Mouse (Mus musculus) common myeloid progenitor, adult 5-6 weeks (primary cell): ENCODE data around the gene Phf5a. TPM values are rescaled to one million over a fixed set of nuclear protein-coding genes. Genes with fewer than 3 reads are reported as not detected.

ENCODE experiments used
- ATAC-seq: replicated peaks from 2 replicates; pipeline ENCODE4 v1.8.0; 2016; ENCODE audit warnings: low read depth, mild to moderate bottlenecking, moderate TSS enrichment, inconsistent platforms; ENCODE audit not compliant: poor library complexity, severe bottlenecking
- total RNA-seq: library from RNA; stranded (forward); fragments of 200-1000, 187-1606 nt; gene quantifications from 2 replicates; pipeline ENCODE4 v1.2.3, GENCODE M21; 2017

Phf5a gene
- total RNA-seq, 1 experiment from 2014 or later = 125 TPM

- ATAC-seq = peak; percentile 64
These were observed 20.3 kb downstream of the Phf5a start for GRCm38 (mm10) chr15:81851375-81851774.

GRCm38 (mm10) chr15:81850718-81851117, 21.0 kb downstream of the Phf5a start:
- ATAC-seq = no peak

- no peak for ATAC-seq
These were observed 22.6 kb downstream of the Phf5a start for GRCm38 (mm10) chr15:81849104-81849503.

- peak; percentile 39; the same call in 1 of the 2 replicates for ATAC-seq
These were observed 23.4 kb downstream of the Phf5a start for GRCm38 (mm10) chr15:81848301-81848700.

GRCm38 (mm10) chr15:81847861-81848260, 23.9 kb downstream of the Phf5a start:
- ATAC-seq = no peak

- ATAC-seq = no peak
These were observed 24.6 kb downstream of the Phf5a start for GRCm38 (mm10) chr15:81847161-81847560.

GRCm38 (mm10) chr15:81846755-81847154, 25.0 kb downstream of the Phf5a start:
- ATAC-seq = no peak

- ATAC-seq = no peak
These were observed 26.0 kb downstream of the Phf5a start for GRCm38 (mm10) chr15:81845724-81846123.

GRCm38 (mm10) chr15:81845033-81845625, 26.6 kb downstream of the Phf5a start:
- ATAC-seq = no peak

- ATAC-seq = peak; percentile 66
These were observed 29.4 kb downstream of the Phf5a start for GRCm38 (mm10) chr15:81842275-81842674.

- no peak for ATAC-seq
These were observed 31.4 kb downstream of the Phf5a start for GRCm38 (mm10) chr15:81840306-81840705.

- ATAC-seq = no peak; the same call in 1 of the 2 replicates
These were observed 32.1 kb downstream of the Phf5a start for GRCm38 (mm10) chr15:81839634-81840033.

GRCm38 (mm10) chr15:81838554-81839235, 33.0 kb downstream of the Phf5a start:
- ATAC-seq = no peak

- no peak for ATAC-seq
These were observed 34.5 kb downstream of the Phf5a start for GRCm38 (mm10) chr15:81836966-81837920.

GRCm38 (mm10) chr15:81836124-81836821, 35.4 kb downstream of the Phf5a start:
- ATAC-seq = peak; percentile 71

- ATAC-seq = no peak
These were observed 36.5 kb downstream of the Phf5a start for GRCm38 (mm10) chr15:81835007-81835880.

- no peak for ATAC-seq
These were observed 37.4 kb downstream of the Phf5a start for GRCm38 (mm10) chr15:81834171-81834841.

GRCm38 (mm10) chr15:81833481-81833880, 38.2 kb downstream of the Phf5a start:
- no peak for ATAC-seq

- no peak for ATAC-seq
These were observed 39.5 kb downstream of the Phf5a start for GRCm38 (mm10) chr15:81832219-81832618.
